Mouse (Mus musculus): ENCODE data around the gene Uspl1.

DNA sequence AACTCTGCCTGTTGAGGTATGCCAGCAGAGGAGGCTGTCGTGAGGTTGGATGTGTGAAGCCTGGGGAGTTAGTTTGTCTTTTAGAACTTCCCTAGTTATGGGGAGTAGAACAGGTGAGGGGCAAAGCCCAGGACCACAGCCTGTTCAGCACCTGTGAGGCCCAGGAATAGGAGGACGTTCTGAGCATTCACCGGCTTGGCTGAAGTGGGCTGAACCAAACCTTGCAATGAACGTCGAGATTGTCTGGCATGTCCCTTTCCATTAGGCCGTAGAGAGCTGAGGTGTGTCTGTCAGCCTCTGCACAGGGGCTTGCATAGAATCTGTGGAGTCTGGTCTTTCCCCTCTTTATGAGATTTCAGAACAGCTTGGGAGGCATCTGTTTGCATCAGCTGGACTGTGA is 23.5 kb downstream of the Uspl1 start:
- TF ChIP-seq POLR2A (IDR thresholded peaks at IDR 0.05; ENCODE audit: control insufficient read depth, extremely low read depth, insufficient read depth, low read length, poor library complexity): no peak
- no peak for TF ChIP-seq CTCF (IDR thresholded peaks at IDR 0.05; ENCODE audit: borderline replicate concordance, control insufficient read depth, extremely low read depth, insufficient read depth, low read length, poor library complexity)
